Mouse (Mus musculus): ENCODE data around the gene Ptpra. TPM values are rescaled to one million over a fixed set of nuclear protein-coding genes. Genes with fewer than 3 reads are reported as not detected.
A peak's percentile ranks its signal among the peaks of the same experiment; 100 is the strongest.

The Ptpra gene
- total and polyA plus RNA-seq, 2 experiments from 2014 or later: 144 to 147 TPM

GRCm38 (mm10) chr2:130457871-130458270, 7.8 kb downstream of the Ptpra start:
- H3K4me3 ChIP-seq (ENCODE audit: low read depth, low read length): no peak overlapping the region
- H3K36me3 ChIP-seq (ENCODE audit: insufficient read depth, low read length): no peaks in the 10 kb centered on the region
- H3K4me1 ChIP-seq (ENCODE audit: insufficient read depth, low read length): no peaks in the 10 kb centered on the region; the same call in 1 of the 2 replicates
- ATAC-seq (ENCODE audit: low FRiP score) (no peak), DNase-seq (ENCODE audit: low spot score) (no peak)
- WGBS: 93% methylated on average over 3 of the region's 3 CpGs
- no peak overlapping the region for H3K27ac ChIP-seq (ENCODE audit: low read depth, low read length)
- H3K4me2 ChIP-seq (ENCODE audit: low read depth, low read length, poor library complexity, severe bottlenecking): no peak overlapping the region
- no peaks in the 10 kb centered on the region for H3K27me3 ChIP-seq (ENCODE audit: insufficient read depth, low read length)
- no peak for TF ChIP-seq CTCF (IDR thresholded peaks at IDR 0.05)
- no peak overlapping the region for H3K9ac ChIP-seq (replicated peaks; ENCODE audit: low read length, poor library complexity, severe bottlenecking)
- H3K9me3 ChIP-seq (ENCODE audit: low read length): no peaks in the 10 kb centered on the region

DNA sequence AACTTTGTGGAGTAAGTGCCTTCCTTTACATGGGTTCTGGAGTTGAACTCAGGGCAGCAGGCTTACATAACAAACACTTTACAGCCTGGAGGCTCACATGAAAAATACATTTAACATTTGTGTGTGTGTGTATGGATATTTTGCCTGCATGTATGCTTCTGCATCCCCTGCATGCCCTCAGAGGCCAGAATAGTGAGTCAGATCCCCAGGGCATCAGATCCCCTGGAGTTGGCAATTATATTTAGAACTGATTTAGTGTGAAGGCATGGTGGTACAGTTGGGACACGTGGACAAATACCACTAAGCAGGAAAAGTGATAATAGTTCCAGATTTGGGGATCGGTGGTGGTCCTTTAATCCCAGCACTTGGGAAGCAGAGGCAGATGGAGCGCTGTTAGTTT, 9.5 kb downstream of the Ptpra start:
- Histone ChIP-seq H3K4me2 (ENCODE audit: low read depth, low read length, poor library complexity, severe bottlenecking) (no peak overlapping the region), H3K9me3 (ENCODE audit: low read length) (no peaks in the 10 kb centered on the region), H3K4me3 (ENCODE audit: low read depth, low read length) (no peak overlapping the region), H3K27ac (ENCODE audit: low read depth, low read length) (no peak overlapping the region), H3K4me1 (ENCODE audit: insufficient read depth, low read length) (no peaks in the 10 kb centered on the region), H3K9ac (replicated peaks; ENCODE audit: low read length, poor library complexity, severe bottlenecking) (no peak overlapping the region), H3K27me3 (ENCODE audit: insufficient read depth, low read length) (no peaks in the 10 kb centered on the region), H3K36me3 (ENCODE audit: insufficient read depth, low read length) (0 out of 2 replicates have a peak, but pooled peaks cover 2% of the 10 kb centered on the region)
- 86% methylated on average over 3 of the region's 3 CpGs for WGBS
- DNase-seq (ENCODE audit: low spot score): no peak
- no peak for ATAC-seq (ENCODE audit: low FRiP score)
- TF ChIP-seq CTCF (IDR thresholded peaks at IDR 0.05): no peak

- H3K36me3 ChIP-seq (ENCODE audit: insufficient read depth, low read length): 0 out of 2 replicates have a peak, but pooled peaks cover 2% of the 10 kb centered on the region
- H3K4me1 ChIP-seq (ENCODE audit: insufficient read depth, low read length): no peaks in the 10 kb centered on the region
- no peak for DNase-seq (ENCODE audit: low spot score)
- no peaks in the 10 kb centered on the region for H3K9me3 ChIP-seq (ENCODE audit: low read length)
- 76% methylated on average over 15 of the region's 15 CpGs for WGBS
- no peak overlapping the region for H3K4me2 ChIP-seq (ENCODE audit: low read depth, low read length, poor library complexity, severe bottlenecking)
- no peaks in the 10 kb centered on the region for H3K27me3 ChIP-seq (ENCODE audit: insufficient read depth, low read length)
- no peak overlapping the region for H3K4me3 ChIP-seq (ENCODE audit: low read depth, low read length)
- no peak overlapping the region for H3K9ac ChIP-seq (replicated peaks; ENCODE audit: low read length, poor library complexity, severe bottlenecking)
- no peak for TF ChIP-seq CTCF (IDR thresholded peaks at IDR 0.05)
- no peak overlapping the region for H3K27ac ChIP-seq (ENCODE audit: low read depth, low read length)
- ATAC-seq (ENCODE audit: low FRiP score): no peak
Observed at GRCm38 (mm10) chr2:130461287-130462071, 11.4 kb downstream of the Ptpra start.

GRCm38 (mm10) chr2:130466438-130466837, 16.4 kb downstream of the Ptpra start:
- Histone ChIP-seq H3K27me3 (ENCODE audit: insufficient read depth, low read length) (no peaks in the 10 kb centered on the region), H3K27ac (ENCODE audit: low read depth, low read length) (no peak overlapping the region), H3K36me3 (ENCODE audit: insufficient read depth, low read length) (0 out of 2 replicates have a peak, but pooled peaks cover 2% of the 10 kb centered on the region), H3K4me1 (ENCODE audit: insufficient read depth, low read length) (peaks cover 5% of the 10 kb centered on the region; the same call in 1 of the 2 replicates), H3K4me3 (ENCODE audit: low read depth, low read length) (no peak overlapping the region), H3K9me3 (ENCODE audit: low read length) (no peaks in the 10 kb centered on the region), H3K4me2 (ENCODE audit: low read depth, low read length, poor library complexity, severe bottlenecking) (no peak overlapping the region), H3K9ac (replicated peaks; ENCODE audit: low read length, poor library complexity, severe bottlenecking) (no peak overlapping the region)
- WGBS: 89% methylated on average over 1 of the region's 1 CpGs
- ATAC-seq (ENCODE audit: low FRiP score) (no peak), DNase-seq (ENCODE audit: low spot score) (no peak)
- TF ChIP-seq CTCF (IDR thresholded peaks at IDR 0.05): no peak

DNA sequence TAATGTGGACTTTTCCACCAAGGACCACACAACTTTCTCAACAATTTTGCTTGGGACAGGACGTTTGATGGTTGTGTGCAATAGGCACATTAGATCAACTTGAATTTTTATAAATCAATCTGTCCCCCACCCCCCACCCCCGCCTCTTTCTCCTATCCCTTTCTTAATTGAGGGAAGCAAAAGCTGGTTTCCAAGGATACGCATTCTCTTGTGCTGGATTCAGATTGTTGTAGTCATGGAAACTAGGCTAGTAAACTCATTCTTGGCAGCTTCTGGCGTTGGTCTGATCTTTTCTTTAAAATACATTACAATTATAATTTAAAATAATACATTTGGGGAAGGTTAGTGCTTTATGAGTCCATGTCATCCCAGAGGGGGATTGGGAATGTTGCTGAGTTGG, 19.3 kb downstream of the Ptpra start:
- 13% methylated on average over 4 of the region's 4 CpGs for WGBS
- DNase-seq (ENCODE audit: low spot score) (peak; percentile 75), ATAC-seq (ENCODE audit: low FRiP score) (no peak)
- H3K9ac ChIP-seq (replicated peaks; ENCODE audit: low read length, poor library complexity, severe bottlenecking): no peak overlapping the region
- no peaks in the 10 kb centered on the region for H3K36me3 ChIP-seq (ENCODE audit: insufficient read depth, low read length)
- no peak overlapping the region for H3K4me3 ChIP-seq (ENCODE audit: low read depth, low read length)
- H3K4me2 ChIP-seq (ENCODE audit: low read depth, low read length, poor library complexity, severe bottlenecking): no peak overlapping the region
- no peaks in the 10 kb centered on the region for H3K27me3 ChIP-seq (ENCODE audit: insufficient read depth, low read length)
- peaks cover 5% of the 10 kb centered on the region; the same call in 1 of the 2 replicates for H3K4me1 ChIP-seq (ENCODE audit: insufficient read depth, low read length)
- TF ChIP-seq CTCF (IDR thresholded peaks at IDR 0.05): no peak
- no peak overlapping the region for H3K27ac ChIP-seq (ENCODE audit: low read depth, low read length)
- no peaks in the 10 kb centered on the region for H3K9me3 ChIP-seq (ENCODE audit: low read length)

DNA sequence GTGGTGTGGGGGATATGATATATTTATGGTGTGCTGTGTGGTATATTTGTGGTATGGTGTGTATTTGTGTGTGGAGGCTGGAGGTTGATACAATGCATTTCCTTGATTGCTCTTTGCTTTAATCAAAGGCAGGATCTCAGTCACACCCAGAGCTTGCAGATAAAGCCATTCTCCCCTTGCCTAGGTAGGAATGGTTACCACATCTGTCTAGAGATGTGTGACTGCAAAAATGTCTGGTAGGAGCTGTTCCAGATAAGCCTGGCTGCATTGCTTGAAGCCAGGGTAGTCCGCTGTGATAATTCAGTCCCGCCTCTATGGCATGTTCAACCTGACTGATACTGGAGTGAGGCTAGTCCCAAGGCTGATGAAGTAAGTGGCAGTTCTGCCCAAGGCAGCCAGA, 19.9 kb downstream of the Ptpra start:
- Histone ChIP-seq H3K27me3 (ENCODE audit: insufficient read depth, low read length) (no peaks in the 10 kb centered on the region), H3K4me2 (ENCODE audit: low read depth, low read length, poor library complexity, severe bottlenecking) (no peak overlapping the region), H3K9ac (replicated peaks; ENCODE audit: low read length, poor library complexity, severe bottlenecking) (no peak overlapping the region), H3K4me3 (ENCODE audit: low read depth, low read length) (no peak overlapping the region), H3K9me3 (ENCODE audit: low read length) (no peaks in the 10 kb centered on the region), H3K36me3 (ENCODE audit: insufficient read depth, low read length) (no peaks in the 10 kb centered on the region), H3K4me1 (ENCODE audit: insufficient read depth, low read length) (peaks cover 5% of the 10 kb centered on the region; the same call in 1 of the 2 replicates), H3K27ac (ENCODE audit: low read depth, low read length) (peak overlapping the region; percentile 57; the same call in 1 of the 2 replicates)
- DNase-seq (ENCODE audit: low spot score): no peak
- ATAC-seq (ENCODE audit: low FRiP score): no peak
- 76% methylated on average over 2 of the region's 2 CpGs for WGBS
- TF ChIP-seq CTCF (IDR thresholded peaks at IDR 0.05): no peak
